Mouse (Mus musculus) heart, adult 2 months (tissue): ENCODE measurements around the gene Rcn1.

ENCODE experiments used
- EP300 ChIP-seq: fragments of 200-500 bp; IDR thresholded peaks from 2 replicates; pipeline ENCODE4 v1.6.1; 2011; ENCODE audit warnings: low read depth, low read length, control low read depth; ENCODE audit not compliant: insufficient read depth
- POLR2A ChIP-seq: fragments of 200-500 bp; IDR thresholded peaks from 2 replicates; pipeline ENCODE4 v1.6.1; 2011; ENCODE audit warnings: mild to moderate bottlenecking, low read depth, low read length, control low read depth; ENCODE audit not compliant: insufficient read depth

DNA sequence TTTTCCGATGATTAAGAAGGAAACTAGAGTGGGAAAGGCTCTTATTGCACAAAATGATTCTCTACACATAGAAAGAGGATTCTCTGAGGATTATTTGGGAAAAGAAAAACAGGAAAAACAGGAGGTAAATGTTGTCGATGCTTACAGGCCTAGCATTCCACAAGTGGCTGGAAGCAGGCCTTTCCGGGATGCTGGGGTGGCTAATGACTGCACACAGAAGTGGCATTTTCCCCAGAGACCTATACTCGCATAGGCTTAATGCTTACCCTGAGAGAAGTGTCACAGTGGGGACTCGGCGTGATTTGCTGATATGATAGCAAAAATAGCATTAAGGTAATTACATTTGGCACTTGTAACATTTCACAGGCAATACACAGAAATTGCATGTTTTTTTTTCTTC lies 50.2 kb downstream of the Rcn1 start:
- TF ChIP-seq EP300, result no peak
- no peak for TF ChIP-seq POLR2A
